Mouse (Mus musculus): ENCODE data around the gene Dlgap1. TPM values are rescaled to one million over a fixed set of nuclear protein-coding genes. Genes with fewer than 3 reads are reported as not detected.

The Dlgap1 gene
- total RNA-seq, 2 experiments from 2014 or later = 196 to 203 TPM

Small RNAs within 50 kb of the gene (microRNA-seq; reads per million reads assigned to microRNA genes)
- not detected for gene Mir1195

Measured in left cerebral cortex, postnatal 10 days (tissue).